Mouse (Mus musculus): ENCODE data around the gene Irf9. TPM values are rescaled to one million over a fixed set of nuclear protein-coding genes. Genes with fewer than 3 reads are reported as not detected.

Irf9 gene
- polyA plus RNA-seq, 1 experiment: 36.9 TPM

DNA sequence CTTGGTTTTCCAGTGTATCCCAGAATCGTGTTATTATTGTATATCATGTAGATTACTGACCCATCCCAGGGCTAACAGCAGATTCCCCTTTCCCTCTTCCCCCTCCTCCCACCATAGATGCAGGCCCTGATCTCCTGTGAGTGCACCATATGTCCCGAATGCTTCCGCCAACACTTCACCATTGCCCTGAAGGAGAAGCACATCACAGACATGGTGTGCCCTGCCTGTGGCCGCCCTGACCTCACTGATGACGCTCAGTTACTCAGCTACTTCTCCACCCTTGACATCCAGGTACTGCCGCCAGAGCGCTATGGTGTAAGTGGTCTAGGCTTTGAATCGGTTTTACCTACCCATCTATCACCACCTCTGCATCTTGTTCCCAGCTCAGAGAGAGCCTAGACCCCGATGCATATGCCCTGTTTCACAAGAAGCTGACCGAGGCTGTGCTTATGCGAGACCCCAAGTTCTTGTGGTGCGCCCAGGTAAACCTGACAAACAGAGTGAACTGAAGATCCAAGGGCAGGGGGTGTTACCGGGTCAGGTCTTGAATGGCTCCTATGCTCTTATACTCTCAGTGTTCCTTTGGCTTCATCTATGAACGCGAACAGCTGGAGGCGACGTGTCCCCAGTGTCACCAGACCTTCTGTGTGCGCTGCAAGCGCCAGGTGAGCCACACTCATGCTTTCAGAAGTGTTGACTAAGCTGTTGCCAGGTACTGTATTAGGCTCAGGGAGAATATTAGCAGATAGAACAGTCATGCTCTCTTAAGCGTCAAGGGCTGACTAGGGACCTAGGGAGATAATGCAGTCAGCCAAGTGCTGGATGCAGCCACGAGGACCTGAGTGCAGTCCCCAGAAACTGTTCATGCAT lies 4.6 kb upstream of the Irf9 start:
- Histone ChIP-seq H3K4me3 (ENCODE audit: insufficient read depth, low read depth, low read length) (no peak overlapping the region), H3K27ac (ENCODE audit: insufficient read depth, low read depth, low read length) (no peak overlapping the region), H3K36me3 (ENCODE audit: control insufficient read depth, insufficient read depth, low read length) (peaks cover 10% of the 10 kb centered on the region), H3K4me1 (ENCODE audit: control insufficient read depth, insufficient read depth, low read length) (0 out of 2 replicates have a peak, but pooled peaks cover 3% of the 10 kb centered on the region), H3K27me3 (replicated peaks; ENCODE audit: control insufficient read depth, insufficient read depth, low read length) (no peaks in the 10 kb centered on the region)
- WGBS: 91% methylated on average over 21 of the region's 21 CpGs
- TF ChIP-seq CTCF (conservative IDR thresholded peaks at IDR 0.05; ENCODE audit: insufficient read depth, insufficient read length, low read depth, low read length): no peak
- TF ChIP-seq POLR2A (IDR thresholded peaks at IDR 0.05; ENCODE audit: low read depth, low read length): no peak
- DNase-seq: no peak

DNA sequence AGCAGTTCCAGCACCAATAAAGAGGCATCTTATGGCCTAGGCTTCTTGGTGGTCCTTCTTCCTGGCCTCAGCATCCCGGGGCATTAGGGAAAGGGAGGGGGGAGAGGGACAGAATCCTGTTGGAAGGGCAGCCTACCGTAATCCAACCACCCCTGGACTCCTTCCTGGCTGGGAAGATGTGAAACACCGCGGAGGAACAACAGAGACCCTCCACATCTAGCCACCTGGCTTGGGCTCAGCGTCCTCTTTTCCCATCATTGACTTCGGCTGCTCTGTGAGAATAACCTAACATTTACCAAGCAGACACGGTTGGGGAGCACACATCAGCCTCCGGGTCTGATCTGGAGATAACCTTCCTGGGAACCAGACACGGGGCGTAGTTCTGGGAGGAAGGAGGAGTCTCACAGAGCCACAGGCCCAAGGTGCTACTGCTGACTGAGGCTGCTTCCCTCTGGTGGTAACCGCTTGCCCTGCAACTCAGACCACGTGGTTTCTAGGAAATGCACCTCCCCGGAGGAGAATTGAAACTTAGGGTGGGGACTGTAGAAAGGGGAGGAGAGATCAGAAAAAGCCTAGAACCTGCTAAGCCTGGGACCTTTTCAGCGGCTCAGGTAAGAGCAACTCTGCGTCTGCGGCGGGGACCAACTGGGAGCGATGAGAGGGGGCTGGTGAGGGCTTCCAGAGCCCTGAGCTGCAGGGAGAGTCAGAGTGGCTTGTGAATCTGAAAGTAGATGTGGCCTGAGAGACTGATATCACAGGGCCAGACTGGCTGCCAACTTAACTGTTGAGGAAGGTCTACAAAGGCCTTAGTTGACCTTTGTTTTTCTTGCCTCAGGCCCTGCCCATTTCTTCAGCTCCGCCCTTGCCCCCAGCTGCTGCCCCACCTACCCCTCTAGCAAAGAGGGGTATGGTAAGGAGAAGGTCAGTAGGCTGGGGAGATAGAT lies 534 bp downstream of the Irf9 start:
- WGBS: 6% methylated on average over 19 of the region's 19 CpGs
- DNase-seq: peak; percentile 98
- peak overlapping the region; percentile 68 for H3K4me3 ChIP-seq (ENCODE audit: insufficient read depth, low read depth, low read length)
- peak overlapping the region; percentile 97 for H3K27ac ChIP-seq (ENCODE audit: insufficient read depth, low read depth, low read length)
- H3K27me3 ChIP-seq (replicated peaks; ENCODE audit: control insufficient read depth, insufficient read depth, low read length): no peaks in the 10 kb centered on the region
- TF ChIP-seq POLR2A (IDR thresholded peaks at IDR 0.05; ENCODE audit: low read depth, low read length) (peak; percentile 40), CTCF (conservative IDR thresholded peaks at IDR 0.05; ENCODE audit: insufficient read depth, insufficient read length, low read depth, low read length) (peak; percentile 95)
- peaks cover 10% of the 10 kb centered on the region for H3K36me3 ChIP-seq (ENCODE audit: control insufficient read depth, insufficient read depth, low read length)
- peaks cover 6% of the 10 kb centered on the region; the same call in 1 of the 2 replicates for H3K4me1 ChIP-seq (ENCODE audit: control insufficient read depth, insufficient read depth, low read length)

DNA sequence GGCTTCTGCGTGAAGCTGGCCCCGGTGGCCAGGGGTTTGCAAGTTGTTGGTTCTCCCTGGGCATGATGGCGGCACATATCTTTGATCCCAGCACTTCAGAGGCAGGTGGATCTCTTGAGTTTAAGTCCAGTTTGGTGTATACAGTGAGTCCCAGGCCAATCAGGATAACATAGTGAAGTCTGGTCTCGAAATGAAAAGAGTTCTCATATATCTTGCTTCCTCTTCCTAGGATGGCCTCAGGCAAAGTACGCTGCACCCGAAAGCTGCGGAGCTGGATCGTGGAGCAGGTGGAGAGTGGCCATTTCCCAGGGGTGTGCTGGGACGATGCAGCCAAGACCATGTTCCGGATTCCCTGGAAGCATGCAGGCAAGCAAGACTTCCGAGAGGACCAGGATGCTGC lies 1.5 kb downstream of the Irf9 start:
- no peak for TF ChIP-seq CTCF (conservative IDR thresholded peaks at IDR 0.05; ENCODE audit: insufficient read depth, insufficient read length, low read depth, low read length)
- TF ChIP-seq POLR2A (IDR thresholded peaks at IDR 0.05; ENCODE audit: low read depth, low read length): no peak
- 75% methylated on average over 11 of the region's 11 CpGs for WGBS
- DNase-seq: no peak
- peaks cover 6% of the 10 kb centered on the region; the same call in 1 of the 2 replicates for H3K4me1 ChIP-seq (ENCODE audit: control insufficient read depth, insufficient read depth, low read length)
- H3K27ac ChIP-seq (ENCODE audit: insufficient read depth, low read depth, low read length): peak overlapping the region; percentile 69
- H3K27me3 ChIP-seq (replicated peaks; ENCODE audit: control insufficient read depth, insufficient read depth, low read length): no peaks in the 10 kb centered on the region
- H3K36me3 ChIP-seq (ENCODE audit: control insufficient read depth, insufficient read depth, low read length): peaks cover 10% of the 10 kb centered on the region
- H3K4me3 ChIP-seq (ENCODE audit: insufficient read depth, low read depth, low read length): peak overlapping the region; percentile 37

GRCm38 (mm10) chr14:55605743-55606459 lies 2.5 kb downstream of the Irf9 start:
- peaks cover 6% of the 10 kb centered on the region; the same call in 1 of the 2 replicates for H3K4me1 ChIP-seq (ENCODE audit: control insufficient read depth, insufficient read depth, low read length)
- H3K27ac ChIP-seq (ENCODE audit: insufficient read depth, low read depth, low read length): no peak overlapping the region
- H3K4me3 ChIP-seq (ENCODE audit: insufficient read depth, low read depth, low read length): no peak overlapping the region
- no peaks in the 10 kb centered on the region for H3K27me3 ChIP-seq (replicated peaks; ENCODE audit: control insufficient read depth, insufficient read depth, low read length)
- WGBS: 91% methylated on average over 16 of the region's 16 CpGs
- TF ChIP-seq POLR2A (IDR thresholded peaks at IDR 0.05; ENCODE audit: low read depth, low read length) (no peak), CTCF (conservative IDR thresholded peaks at IDR 0.05; ENCODE audit: insufficient read depth, insufficient read length, low read depth, low read length) (no peak)
- H3K36me3 ChIP-seq (ENCODE audit: control insufficient read depth, insufficient read depth, low read length): peaks cover 10% of the 10 kb centered on the region
- DNase-seq: no peak

GRCm38 (mm10) chr14:55608339-55608738 lies 5.0 kb downstream of the Irf9 start:
- DNase-seq: no peak
- WGBS: 96% methylated on average over 6 of the region's 6 CpGs
- H3K4me3 ChIP-seq (ENCODE audit: insufficient read depth, low read depth, low read length): no peak overlapping the region
- TF ChIP-seq CTCF (conservative IDR thresholded peaks at IDR 0.05; ENCODE audit: insufficient read depth, insufficient read length, low read depth, low read length) (no peak), POLR2A (IDR thresholded peaks at IDR 0.05; ENCODE audit: low read depth, low read length) (no peak)
- peaks cover 9% of the 10 kb centered on the region for H3K36me3 ChIP-seq (ENCODE audit: control insufficient read depth, insufficient read depth, low read length)
- no peak overlapping the region for H3K27ac ChIP-seq (ENCODE audit: insufficient read depth, low read depth, low read length)
- H3K4me1 ChIP-seq (ENCODE audit: control insufficient read depth, insufficient read depth, low read length): peaks cover 14% of the 10 kb centered on the region; the same call in 1 of the 2 replicates
- H3K27me3 ChIP-seq (replicated peaks; ENCODE audit: control insufficient read depth, insufficient read depth, low read length): no peaks in the 10 kb centered on the region

DNA sequence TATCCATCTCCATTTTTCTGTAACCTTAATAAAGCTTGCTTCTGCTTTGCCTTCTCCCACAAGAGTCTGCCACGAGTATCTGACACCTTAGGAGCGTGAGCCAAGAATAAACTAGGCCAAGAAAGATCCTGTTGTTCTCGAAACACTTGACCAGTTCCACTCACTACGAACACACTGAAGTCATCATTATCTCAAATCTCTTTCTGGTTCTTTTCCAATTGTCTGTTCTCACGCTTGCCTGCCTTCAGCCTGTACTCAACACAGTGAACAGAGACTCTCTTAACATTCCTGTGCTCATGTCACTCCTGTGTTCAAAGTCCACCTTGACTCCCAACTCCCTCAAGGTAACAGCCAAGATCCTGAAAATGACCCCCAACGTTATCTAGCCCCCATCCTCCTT lies 10.0 kb downstream of the Irf9 start:
- Histone ChIP-seq H3K4me3 (ENCODE audit: insufficient read depth, low read depth, low read length) (no peak overlapping the region), H3K27ac (ENCODE audit: insufficient read depth, low read depth, low read length) (no peak overlapping the region), H3K36me3 (ENCODE audit: control insufficient read depth, insufficient read depth, low read length) (peaks cover 5% of the 10 kb centered on the region), H3K4me1 (ENCODE audit: control insufficient read depth, insufficient read depth, low read length) (peaks cover 11% of the 10 kb centered on the region; the same call in 1 of the 2 replicates), H3K27me3 (replicated peaks; ENCODE audit: control insufficient read depth, insufficient read depth, low read length) (no peaks in the 10 kb centered on the region)
- DNase-seq: peak; percentile 71
- TF ChIP-seq POLR2A (IDR thresholded peaks at IDR 0.05; ENCODE audit: low read depth, low read length) (no peak), CTCF (conservative IDR thresholded peaks at IDR 0.05; ENCODE audit: insufficient read depth, insufficient read length, low read depth, low read length) (no peak)
- 37% methylated on average over 6 of the region's 6 CpGs for WGBS
